Mouse (Mus musculus) layer of hippocampus, adult 2 months (tissue): ENCODE measurements around the gene Ugt2b34. TPM values are rescaled to one million over a fixed set of nuclear protein-coding genes. Genes with fewer than 3 reads are reported as not detected.
A peak's percentile ranks its signal among the peaks of the same experiment; 100 is the strongest.
"Not testable (repeated sequence)": the region's sequence is repeated elsewhere in the genome, so short reads cannot be mapped to it uniquely, and the experiment has no call there.

Experiments used
- DNase-seq, 2 experiments: peaks; one replicate each; pipeline ENCODE4 v3.0.0; 2022; ENCODE audit warnings: low spot score in 2 of 2
- H3K27ac ChIP-seq: fragments of 200-600 bp; 2 replicates; pipeline ENCODE4 v1.8.1; 2022
- H3K4me3 ChIP-seq: fragments of 200-600 bp; 2 replicates; pipeline ENCODE4 v1.8.1; 2022; ENCODE audit warnings: mild to moderate bottlenecking
- CTCF ChIP-seq: fragments of 200-600 bp; conservative IDR thresholded peaks from 2 replicates; pipeline ENCODE4 v1.8.1; 2022; ENCODE audit warnings: antibody characterized with exemption, mild to moderate bottlenecking, moderate library complexity
- total RNA-seq, 2 experiments: library from RNA; stranded (reverse); gene quantifications; 2 replicates each; pipeline ENCODE4 v1.2.3; 2021

Ugt2b34 gene
- total RNA-seq, 2 experiments from 2014 or later, result not detected

DNA sequence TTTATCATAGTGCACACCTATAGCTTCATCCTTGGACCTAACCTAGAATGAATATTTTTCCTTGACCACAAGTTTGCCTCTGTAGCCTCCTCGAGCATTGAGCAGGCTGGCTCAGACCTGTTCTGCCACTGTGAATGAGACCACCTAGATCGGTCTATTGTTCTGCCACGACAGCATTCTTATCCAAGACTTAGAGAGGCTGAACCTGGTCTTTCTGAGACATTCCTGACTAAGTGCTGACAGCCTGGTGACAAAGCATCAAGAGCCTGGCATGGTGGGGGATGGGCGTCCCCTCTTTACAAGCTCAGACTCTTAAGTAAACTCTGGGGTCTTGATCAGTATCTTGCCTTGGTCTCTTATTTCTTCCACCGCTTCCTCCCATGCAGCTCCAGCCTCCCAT lies 55.1 kb downstream of the Ugt2b34 start:
- DNase-seq, result no peak
- H3K27ac ChIP-seq, result no peak overlapping the region
- no peak overlapping the region for H3K4me3 ChIP-seq
- no peak for TF ChIP-seq CTCF

DNA sequence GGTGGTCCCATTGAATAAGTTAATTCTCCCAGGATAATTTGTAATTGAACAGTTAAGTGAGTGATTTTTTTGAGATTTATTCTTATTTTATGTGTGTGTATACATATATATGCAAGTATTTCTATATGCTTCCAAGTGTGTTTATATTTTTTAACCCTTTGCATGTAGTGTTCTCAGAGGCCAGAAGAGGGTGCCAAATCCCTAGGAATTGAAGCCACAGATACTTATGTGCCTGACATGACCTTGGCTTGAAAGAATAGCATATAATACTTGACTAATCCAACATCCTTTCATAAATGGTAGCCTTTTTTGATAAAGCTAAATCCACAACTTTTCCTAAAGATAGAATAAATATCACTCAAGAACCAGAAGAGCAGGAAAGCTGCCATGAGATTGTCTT lies 56.6 kb downstream of the Ugt2b34 start:
- DNase-seq, result no peak
- H3K4me3 ChIP-seq, result no peak overlapping the region
- peak; percentile 80 for TF ChIP-seq CTCF
- H3K27ac ChIP-seq, result no peak overlapping the region

DNA sequence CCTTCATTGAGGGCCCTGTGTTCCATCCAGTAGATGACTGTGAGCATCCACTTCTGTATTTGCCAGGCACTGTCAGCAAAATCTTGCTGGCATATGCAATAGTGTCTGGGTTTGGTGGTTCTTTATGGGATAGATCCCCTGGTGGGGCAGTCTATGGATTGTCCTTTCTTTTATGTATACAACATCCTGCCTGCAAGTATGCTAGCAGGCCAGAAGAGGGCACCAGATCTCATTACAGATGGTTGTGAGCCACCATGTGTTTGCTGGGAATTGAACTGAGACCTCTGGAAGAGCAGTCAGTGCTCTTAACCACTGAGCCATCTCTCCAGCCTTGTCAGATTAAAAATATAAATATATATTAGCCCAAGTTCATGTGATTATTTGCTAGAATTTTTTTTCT lies 65.5 kb downstream of the Ugt2b34 start:
- not testable (repeated sequence) for H3K27ac ChIP-seq, DNase-seq, H3K4me3 ChIP-seq
- peak; percentile 55 for TF ChIP-seq CTCF

DNA sequence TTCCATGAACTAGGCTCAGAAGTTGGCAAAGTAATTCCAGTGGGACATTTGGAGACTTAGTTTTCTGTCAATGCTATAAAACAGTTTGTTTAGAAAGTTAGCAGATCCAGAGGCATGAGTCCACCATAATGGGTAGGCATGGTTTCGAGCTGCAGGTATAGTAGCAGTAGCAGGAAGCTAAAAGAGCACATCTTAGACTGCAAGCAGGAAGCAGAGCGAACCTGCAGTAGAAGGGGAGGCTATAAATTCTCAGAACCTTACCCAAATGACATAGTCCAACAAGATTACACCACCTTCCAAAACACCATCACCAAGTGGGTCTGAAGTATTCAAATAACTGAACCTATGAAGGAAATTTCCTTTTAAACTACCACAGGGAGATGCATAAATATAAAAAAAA lies 66.5 kb downstream of the Ugt2b34 start:
- no peak overlapping the region for H3K4me3 ChIP-seq
- TF ChIP-seq CTCF, result no peak
- no peak overlapping the region for H3K27ac ChIP-seq
- DNase-seq, result no peak

Other genes starting within 250 kb of the Ugt2b34 start
- gene Tmprss11b, start 230.6 kb downstream of the Ugt2b34 start, total RNA-seq, result not detected
- not detected for gene Tmprss11e, start 161.1 kb downstream of the Ugt2b34 start, total RNA-seq
- gene Ythdc1, start 102.7 kb downstream of the Ugt2b34 start, total RNA-seq, result 10 to 100 TPM; 64.5 to 65.3 TPM
- gene Ugt2b1, start 19.6 kb upstream of the Ugt2b34 start, total RNA-seq, result not detected
- not detected for gene Ugt2b35, start 93.9 kb upstream of the Ugt2b34 start, total RNA-seq
- gene Ugt2b36, start 185.6 kb upstream of the Ugt2b34 start, total RNA-seq, result not detected
- not detected for gene Ugt2b5, start 233.4 kb upstream of the Ugt2b34 start, total RNA-seq